Mouse (Mus musculus) stomach, postnatal 0 days (tissue): ENCODE results near the gene Stac2. TPM values are rescaled to one million over a fixed set of nuclear protein-coding genes. Genes with fewer than 3 reads are reported as not detected.
A peak's percentile ranks its signal among the peaks of the same experiment; 100 is the strongest.

Experiments used
- ATAC-seq: fragments of 200-750 bp; cut with Nextera tagmentation; 2 replicates; pipeline ENCODE4 v1.8.0; 2017; ENCODE audit not compliant: low FRiP score, low TSS enrichment
- DNase-seq: peaks from one replicate; pipeline ENCODE4 v3.0.0-alpha.2; 2016; ENCODE audit warnings: low spot score
- H3K27ac ChIP-seq: fragments of 300-500 bp; sonication (generic); replicated peaks from 2 replicates; pipeline ENCODE4 v1.5.1; 2014; ENCODE audit warnings: mild to moderate bottlenecking, control low read depth
- H3K27me3 ChIP-seq: fragments of 300-500 bp; sonication (generic); 2 replicates; pipeline ENCODE4 v1.6.1; 2014; ENCODE audit warnings: low read length; ENCODE audit not compliant: control insufficient read depth, insufficient read depth
- H3K36me3 ChIP-seq: fragments of 300-500 bp; sonication (generic); 2 replicates; pipeline ENCODE4 v1.6.1; 2014; ENCODE audit warnings: low read length, mixed read lengths; ENCODE audit not compliant: control insufficient read depth, insufficient read depth
- H3K4me1 ChIP-seq: fragments of 300-500 bp; sonication (generic); replicated peaks from 2 replicates; pipeline ENCODE4 v1.6.1; 2014; ENCODE audit warnings: antibody characterized with exemption; ENCODE audit not compliant: control insufficient read depth, insufficient read depth
- H3K4me2 ChIP-seq: fragments of 300-500 bp; sonication (generic); replicated peaks from 2 replicates; pipeline ENCODE4 v1.6.1; 2014; ENCODE audit warnings: low read depth, mild to moderate bottlenecking, control low read depth, moderate library complexity
- H3K4me3 ChIP-seq: fragments of 300-500 bp; sonication (generic); 2 replicates; pipeline ENCODE4 v1.5.1; 2014; ENCODE audit warnings: low read depth, low read length, control low read depth
- H3K9ac ChIP-seq: fragments of 300-500 bp; sonication (generic); 2 replicates; pipeline ENCODE4 v1.6.1; 2014; ENCODE audit warnings: mild to moderate bottlenecking, low read length, control low read depth, mixed read lengths
- H3K9me3 ChIP-seq: fragments of 300-500 bp; sonication (generic); 2 replicates; pipeline ENCODE4 v1.6.1; 2016; ENCODE audit warnings: low read length; ENCODE audit not compliant: control insufficient read depth
- CTCF ChIP-seq: IDR thresholded peaks from 2 replicates; pipeline ENCODE4 v1.5.1; 2016; ENCODE audit warnings: antibody characterized with exemption, low read depth, mild to moderate bottlenecking, moderate library complexity
- EP300 ChIP-seq: optimal IDR thresholded peaks from 2 replicates; pipeline ENCODE3; 2016; ENCODE audit warnings: antibody characterized with exemption
- WGBS: fragments of 180-500 bp; shearing (Covaris S2); extraction: QIAGEN DNeasy Blood & Tissue Kit; methylation state at CpG from one replicate; pipeline ENCODE4 v1.1.7; 2014; 5-methylcytosine and 5-hydroxymethylcytosine counted together
- polyA plus RNA-seq: library from polyadenylated mRNA; unstranded; fragments of >200 nt; fragmentation: Nextera tagmentation; extraction: Ambion mirVana; gene quantifications from 2 replicates; pipeline ENCODE4 v1.2.1, GENCODE M21; 2015

Stac2 gene
- polyA plus RNA-seq, 1 experiment from 2014 or later = 0.05 TPM

- H3K9ac ChIP-seq = no peak overlapping the region
- H3K4me2 ChIP-seq = no peak overlapping the region
- no peak overlapping the region for H3K27ac ChIP-seq
- no peaks in the 10 kb centered on the region for H3K36me3 ChIP-seq
- no peak overlapping the region for H3K4me3 ChIP-seq
- 58% methylated on average over 14 of the region's 14 CpGs for WGBS
- ATAC-seq (no peak), DNase-seq (no peak)
- no peaks in the 10 kb centered on the region for H3K9me3 ChIP-seq
- TF ChIP-seq EP300 = no peak
- H3K27me3 ChIP-seq = no peaks in the 10 kb centered on the region; the same call in none of the 2 replicates
- 0 out of 2 replicates have a peak, but pooled peaks cover 2% of the 10 kb centered on the region for H3K4me1 ChIP-seq
Measured at GRCm38 (mm10) chr11:98049672-98050519, 3.4 kb downstream of the Stac2 start.

DNA sequence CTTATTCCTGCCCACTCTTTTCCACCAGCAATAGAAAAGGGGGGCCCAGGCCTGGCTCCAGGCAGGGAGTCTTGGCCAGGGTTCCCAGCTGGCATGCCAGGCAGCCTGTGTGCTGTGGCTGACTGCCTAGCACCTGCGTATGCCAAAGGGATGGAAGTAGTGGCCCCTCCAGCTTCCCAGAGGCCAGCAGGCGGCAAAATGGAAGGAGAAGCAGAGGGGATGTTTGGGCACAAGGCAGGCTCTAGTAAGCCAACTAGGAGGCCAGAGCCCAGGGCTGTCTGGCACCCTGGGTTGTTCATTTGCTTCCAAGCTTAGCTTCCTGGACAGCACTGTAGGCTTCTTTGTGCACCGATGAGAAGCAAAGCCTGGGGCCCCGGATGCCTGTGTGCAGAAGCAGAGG is 5.5 kb downstream of the Stac2 start:
- H3K4me3 ChIP-seq = no peak overlapping the region
- H3K27me3 ChIP-seq = no peaks in the 10 kb centered on the region; the same call in none of the 2 replicates
- no peaks in the 10 kb centered on the region for H3K36me3 ChIP-seq
- H3K4me2 ChIP-seq = no peak overlapping the region
- no peak for TF ChIP-seq EP300
- TF ChIP-seq CTCF = no peak
- no peaks in the 10 kb centered on the region for H3K9me3 ChIP-seq
- H3K4me1 ChIP-seq = 0 out of 2 replicates have a peak, but pooled peaks cover 2% of the 10 kb centered on the region
- 76% methylated on average over 4 of the region's 4 CpGs for WGBS
- ATAC-seq (no peak), DNase-seq (no peak)
- H3K27ac ChIP-seq = no peak overlapping the region
- H3K9ac ChIP-seq = no peak overlapping the region

GRCm38 (mm10) chr11:98046466-98046865 is 6.8 kb downstream of the Stac2 start:
- no peaks in the 10 kb centered on the region; the same call in 1 of the 2 replicates for H3K27me3 ChIP-seq
- H3K9me3 ChIP-seq = no peaks in the 10 kb centered on the region
- no peak overlapping the region for H3K27ac ChIP-seq
- no peak overlapping the region for H3K9ac ChIP-seq
- H3K4me3 ChIP-seq = no peak overlapping the region
- H3K36me3 ChIP-seq = no peaks in the 10 kb centered on the region
- no peaks in the 10 kb centered on the region for H3K4me1 ChIP-seq
- DNase-seq (no peak), ATAC-seq (no peak)
- 65% methylated on average over 1 of the region's 1 CpGs for WGBS
- no peak for TF ChIP-seq EP300
- peak; percentile 23; the same call in 1 of the 2 replicates for TF ChIP-seq CTCF
- H3K4me2 ChIP-seq = no peak overlapping the region

- WGBS = 65% methylated on average over 4 of the region's 4 CpGs
- no peak for ATAC-seq
- H3K27me3 ChIP-seq = no peaks in the 10 kb centered on the region
Measured at GRCm38 (mm10) chr11:98045596-98045995, 7.7 kb downstream of the Stac2 start.

GRCm38 (mm10) chr11:98044074-98044473 is 9.2 kb downstream of the Stac2 start:
- DNase-seq = no peak

More at GRCm38 (mm10) chr11:98045596-98045995, 7.7 kb downstream of the Stac2 start:
- Histone ChIP-seq H3K9ac (no peak overlapping the region), H3K27ac (no peak overlapping the region), H3K9me3 (no peaks in the 10 kb centered on the region), H3K4me3 (no peak overlapping the region), H3K36me3 (no peaks in the 10 kb centered on the region), H3K4me2 (no peak overlapping the region), H3K4me1 (no peaks in the 10 kb centered on the region)
- no peak for DNase-seq
- TF ChIP-seq CTCF = peak; percentile 33
- no peak for TF ChIP-seq EP300

GRCm38 (mm10) chr11:98042741-98043140 is 10.5 kb downstream of the Stac2 start:
- Histone ChIP-seq H3K4me2 (no peak overlapping the region), H3K9me3 (no peaks in the 10 kb centered on the region), H3K4me1 (no peaks in the 10 kb centered on the region), H3K27ac (no peak overlapping the region), H3K9ac (no peak overlapping the region), H3K4me3 (no peak overlapping the region), H3K36me3 (no peaks in the 10 kb centered on the region), H3K27me3 (no peaks in the 10 kb centered on the region)
- WGBS = 66% methylated on average over 6 of the region's 6 CpGs
- no peak for TF ChIP-seq CTCF
- no peak for TF ChIP-seq EP300
- DNase-seq (no peak), ATAC-seq (no peak)

More at GRCm38 (mm10) chr11:98044074-98044473, 9.2 kb downstream of the Stac2 start:
- no peak overlapping the region for H3K27ac ChIP-seq
- WGBS = 39% methylated on average over 5 of the region's 5 CpGs
- no peaks in the 10 kb centered on the region for H3K9me3 ChIP-seq
- H3K9ac ChIP-seq = no peak overlapping the region
- no peaks in the 10 kb centered on the region for H3K4me1 ChIP-seq
- no peak overlapping the region for H3K4me3 ChIP-seq
- no peak for TF ChIP-seq CTCF
- TF ChIP-seq EP300 = no peak
- no peak for ATAC-seq
- H3K27me3 ChIP-seq = no peaks in the 10 kb centered on the region
- no peak overlapping the region for H3K4me2 ChIP-seq
- no peaks in the 10 kb centered on the region for H3K36me3 ChIP-seq
